Mouse (Mus musculus): ENCODE results near the gene Fgf10.

- TF ChIP-seq POLR2A (IDR thresholded peaks at IDR 0.05; ENCODE audit: borderline replicate concordance, extremely low read depth, low read depth, low read length), result no peak
- TF ChIP-seq CTCF (IDR thresholded peaks at IDR 0.05; ENCODE audit: insufficient read depth, low read length), result no peak
Observed at GRCm38 (mm10) chr13:118718396-118718795, 48.8 kb downstream of the Fgf10 start.
